Mouse (Mus musculus) frontal cortex, postnatal 36 days (tissue): ENCODE results near the gene Ift20.

Source experiments
- DNase-seq, 2 experiments: peaks; one replicate each; pipeline ENCODE4 v3.0.0; 2022; ENCODE audit warnings: low spot score in 2 of 2

Gene Ift20

GRCm38 (mm10) chr11:78536080-78536689 is at the start of gene Ift20, which contains the start of gene Tnfaip1:
TSS of gene Ift20 (plus strand) at chr11:78536361.
TSS of gene Tnfaip1 (minus strand) at chr11:78536332.
- peak; percentile 97 to 98 for DNase-seq

DNA sequence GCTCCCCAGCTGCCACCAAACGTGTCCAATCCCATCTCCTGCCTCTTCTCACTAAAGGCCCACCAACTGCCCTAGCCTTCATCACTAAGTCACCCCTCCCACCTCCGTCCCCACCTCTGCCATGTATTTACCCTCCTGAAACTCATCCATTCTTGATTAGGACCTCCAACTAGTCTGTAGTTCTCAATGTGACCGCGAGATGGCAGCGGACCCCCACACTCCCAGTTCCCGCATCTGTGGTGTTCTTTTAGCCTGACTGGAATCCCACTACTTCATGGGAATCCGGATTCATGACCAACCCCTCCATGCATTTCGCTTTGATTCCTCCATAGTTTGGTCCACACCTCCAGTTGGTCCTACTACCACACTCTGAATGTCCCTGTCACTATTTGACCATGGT is 48.0 kb upstream of the Ift20 start:
- peak; percentile 69 to 83 for DNase-seq

GRCm38 (mm10) chr11:78490781-78491241 is 45.4 kb upstream of the Ift20 start:
- DNase-seq, result peak; percentile 47 to 66

- DNase-seq, result no peak
Observed at GRCm38 (mm10) chr11:78495904-78496303, 40.3 kb upstream of the Ift20 start.

DNA sequence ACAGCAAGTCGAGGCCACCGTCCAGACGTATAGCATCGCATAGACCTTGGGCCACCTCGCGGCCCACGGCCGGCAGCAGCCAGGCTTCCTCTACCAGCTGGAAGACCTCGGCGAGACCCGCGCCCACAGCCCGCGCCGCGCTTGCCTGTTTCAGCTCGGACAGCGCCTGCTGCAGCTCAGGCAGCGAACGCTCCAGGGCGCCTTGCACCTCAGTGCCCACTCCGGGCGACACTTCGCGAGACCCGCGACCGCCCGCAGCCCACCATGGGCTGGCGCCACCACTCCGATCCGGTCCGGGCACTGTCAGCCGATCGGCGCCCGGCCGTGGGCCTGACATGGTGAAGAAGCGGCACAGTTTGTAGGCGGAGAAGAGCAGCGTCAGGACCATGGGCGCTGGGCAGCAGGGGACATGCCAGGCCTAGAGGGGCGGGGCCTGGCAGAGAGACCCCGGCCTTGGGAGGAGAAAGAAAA is 39.1 kb upstream of the Ift20 start:
- peak; percentile 52 to 54 for DNase-seq

- peak; percentile 96 for DNase-seq
Observed at GRCm38 (mm10) chr11:78497544-78498522, 38.3 kb upstream of the Ift20 start, which contains the start of gene Sarm1. TSS of gene Sarm1 (minus strand) at chr11:78497754.

GRCm38 (mm10) chr11:78499004-78499403 is 37.2 kb upstream of the Ift20 start, which contains the start of gene Vtn:
TSS of gene Vtn (plus strand) at chr11:78499091.
- DNase-seq, result no peak

DNA sequence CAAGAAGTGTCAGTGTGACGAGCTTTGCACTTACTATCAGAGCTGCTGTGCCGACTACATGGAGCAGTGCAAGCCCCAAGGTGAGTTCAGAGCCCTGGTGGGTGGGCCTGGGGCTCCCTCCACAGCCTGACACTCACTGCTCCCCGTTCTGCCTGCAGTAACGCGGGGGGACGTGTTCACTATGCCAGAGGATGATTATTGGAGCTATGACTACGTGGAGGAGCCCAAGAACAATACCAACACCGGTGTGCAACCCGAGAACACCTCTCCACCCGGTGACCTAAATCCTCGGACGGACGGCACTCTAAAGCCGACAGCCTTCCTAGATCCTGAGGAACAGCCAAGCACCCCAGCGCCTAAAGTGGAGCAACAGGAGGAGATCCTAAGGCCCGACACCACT is 36.6 kb upstream of the Ift20 start:
- no peak for DNase-seq

GRCm38 (mm10) chr11:78500623-78501202 is 35.4 kb upstream of the Ift20 start:
- no peak for DNase-seq

DNA sequence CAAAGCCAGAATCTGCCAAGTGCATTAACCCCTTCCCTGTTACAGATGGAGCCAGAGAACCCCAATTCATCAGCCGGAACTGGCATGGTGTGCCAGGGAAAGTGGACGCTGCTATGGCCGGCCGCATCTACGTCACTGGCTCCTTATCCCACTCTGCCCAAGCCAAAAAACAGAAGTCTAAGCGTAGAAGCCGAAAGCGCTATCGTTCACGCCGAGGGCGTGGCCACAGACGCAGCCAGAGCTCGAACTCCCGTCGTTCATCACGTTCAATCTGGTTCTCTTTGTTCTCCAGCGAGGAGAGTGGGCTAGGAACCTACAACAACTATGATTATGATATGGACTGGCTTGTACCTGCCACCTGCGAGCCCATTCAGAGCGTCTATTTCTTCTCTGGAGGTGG is 34.6 kb upstream of the Ift20 start:
- DNase-seq, result no peak

DNA sequence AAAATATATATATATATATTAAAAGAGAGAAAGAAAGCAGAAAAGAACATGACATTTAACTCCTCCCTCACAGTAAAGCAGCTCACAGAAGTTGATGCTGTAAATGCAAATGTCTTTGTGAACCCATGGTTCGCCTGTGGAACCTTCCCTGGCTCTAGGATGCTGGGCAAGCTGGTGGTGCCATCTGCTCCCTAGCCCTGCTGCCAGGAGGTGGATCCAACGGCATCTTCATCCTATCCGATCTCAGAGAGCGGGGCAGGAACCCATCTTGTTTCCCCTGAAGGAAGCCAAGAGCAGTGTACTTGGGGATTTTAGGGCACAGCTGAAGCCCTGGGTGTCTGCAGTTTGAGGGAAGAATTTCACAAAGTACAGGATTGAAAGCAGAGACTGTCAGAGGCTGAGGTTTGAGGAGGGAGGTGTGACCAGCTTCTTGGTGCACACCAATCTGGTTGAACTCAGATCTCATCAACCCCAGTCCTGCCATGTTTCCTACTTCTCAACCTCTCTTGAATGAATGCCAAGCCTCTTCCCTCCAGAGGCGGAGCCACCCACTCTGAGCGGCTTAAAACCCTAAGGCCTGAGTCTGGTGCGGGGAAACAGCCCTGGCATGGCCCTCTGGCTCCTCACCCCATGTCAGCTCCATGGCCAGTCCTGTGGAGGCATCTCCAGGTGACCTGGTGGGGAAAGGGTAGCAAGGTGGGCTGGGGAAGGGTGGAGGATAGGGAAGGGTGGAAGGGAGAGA is 33.1 kb upstream of the Ift20 start, which contains the start of gene Sebox:
TSS of gene Sebox (plus strand) at position 539 of the 742 bp plus-strand sequence.
- DNase-seq, result no peak

- no peak for DNase-seq
Observed at GRCm38 (mm10) chr11:78505430-78505829, 30.7 kb upstream of the Ift20 start.

- no peak for DNase-seq
Observed at GRCm38 (mm10) chr11:78509148-78509547, 27.0 kb upstream of the Ift20 start.

GRCm38 (mm10) chr11:78512025-78512957 is 23.9 kb upstream of the Ift20 start, which contains the start of the genes Tmem199 and Poldip2:
TSS of gene Tmem199 (minus strand) at chr11:78512172.
TSS of gene Poldip2 (plus strand) at chr11:78512193.
- DNase-seq, result peak; percentile 85 to 89

GRCm38 (mm10) chr11:78513106-78513790 is 22.9 kb upstream of the Ift20 start:
- no peak for DNase-seq

GRCm38 (mm10) chr11:78515549-78516325 is 20.4 kb upstream of the Ift20 start:
- DNase-seq, result no peak

DNA sequence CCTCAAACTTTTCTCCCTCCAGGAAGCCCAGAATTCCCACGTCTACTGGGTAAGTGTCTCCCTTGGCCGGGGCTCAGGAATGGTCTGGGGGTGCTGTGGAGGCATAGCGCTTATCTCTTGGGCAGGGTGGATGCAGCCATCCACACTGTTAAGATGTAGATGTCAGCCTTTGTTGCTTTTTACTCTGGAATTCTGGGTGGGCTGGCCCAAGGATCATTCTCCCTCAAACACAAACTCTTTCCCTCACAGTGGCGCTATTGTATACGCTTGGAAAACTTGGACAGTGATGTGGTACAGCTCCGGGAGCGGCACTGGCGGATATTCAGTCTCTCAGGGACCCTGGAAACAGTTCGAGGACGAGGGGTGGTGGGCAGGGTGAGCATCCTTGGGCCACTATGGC is 17.2 kb upstream of the Ift20 start:
- DNase-seq, result no peak

DNA sequence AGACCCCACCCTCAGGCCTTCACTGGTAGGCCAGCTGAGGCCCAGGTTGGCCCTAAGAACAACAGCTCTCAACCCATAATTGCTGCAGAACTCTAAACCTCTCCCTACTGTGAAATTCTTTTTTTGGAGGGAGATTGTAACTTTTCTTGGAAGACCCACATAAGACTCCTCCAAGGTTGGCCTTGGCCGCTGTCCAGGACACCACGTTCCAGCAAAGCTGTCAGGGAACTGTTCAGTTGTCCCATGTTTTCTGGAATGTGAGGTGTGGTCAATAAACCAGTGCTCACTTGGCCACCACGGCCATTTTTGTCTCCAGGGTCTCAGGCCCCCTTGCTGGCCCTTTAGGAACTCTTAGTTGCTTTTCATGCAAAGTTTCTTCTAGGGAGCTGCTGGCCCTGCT is 14.3 kb upstream of the Ift20 start:
- no peak for DNase-seq
